Mouse (Mus musculus) urinary bladder, postnatal 0 days (tissue): ENCODE results near the gene Impdh1. TPM values are rescaled to one million over a fixed set of nuclear protein-coding genes. Genes with fewer than 3 reads are reported as not detected.

Experiments used
- microRNA-seq: library from miRNA; unstranded; fragments of <30 nt; microRNA quantifications from one replicate; pipeline ENCODE4, GENCODE M21; 2016
- polyA plus RNA-seq: library from polyadenylated mRNA; unstranded; fragments of >200 nt; fragmentation: Nextera tagmentation; extraction: Ambion mirVana; gene quantifications from 2 replicates; pipeline ENCODE4 v1.2.1, GENCODE M21; 2015

Impdh1 gene
- polyA plus RNA-seq = 28.8 and 33.1 TPM in 2 replicates

GRCm38 (mm10) chr6:29215881-29216501 is at the start of gene Impdh1:
Impdh1 (minus strand) TSS chr6:29216364.

GRCm38 (mm10) chr6:29178888-29179658 is 37.1 kb downstream of the Impdh1 start, which contains the start of gene Prrt4:
Prrt4 (minus strand) TSS chr6:29179584.

GRCm38 (mm10) chr6:29164314-29165244 is 51.6 kb downstream of the Impdh1 start, which contains the start of gene Rbm28:
Rbm28 (minus strand) TSS chr6:29165006.

Small RNAs within 50 kb of the gene (microRNA-seq; reads per million reads assigned to microRNA genes)
- gene Gm24303 = not detected

Other genes starting within 250 kb of the Impdh1 start
- gene Lep, start 156.1 kb downstream of the Impdh1 start, polyA plus RNA-seq = not detected in 2 replicates
- gene Rbm28, start 51.4 kb downstream of the Impdh1 start, polyA plus RNA-seq = 16.0 and 20.4 TPM in 2 replicates
- 0.34 and 0.66 TPM in 2 replicates for gene Prrt4, start 36.8 kb downstream of the Impdh1 start, polyA plus RNA-seq
- gene Hilpda, start 56.1 kb upstream of the Impdh1 start, polyA plus RNA-seq = 40.2 and 55.8 TPM in 2 replicates
- 0.19 TPM in 1 of 2 replicates, not detected in the other for gene Fam71f2, start 63.2 kb upstream of the Impdh1 start, polyA plus RNA-seq
- not detected in 2 replicates for gene Fam71f1, start 102.8 kb upstream of the Impdh1 start, polyA plus RNA-seq
- 419 and 516 TPM in 2 replicates for gene Calu, start 131.7 kb upstream of the Impdh1 start, polyA plus RNA-seq
- gene Opn1sw, start 172.1 kb upstream of the Impdh1 start, polyA plus RNA-seq = 3.7 and 5.1 TPM in 2 replicates
- gene Ccdc136, start 179.9 kb upstream of the Impdh1 start, polyA plus RNA-seq = 19.2 and 22.0 TPM in 2 replicates
- gene Flnc, start 216.9 kb upstream of the Impdh1 start, polyA plus RNA-seq = 40.6 and 43.1 TPM in 2 replicates